Mouse (Mus musculus): ENCODE data around the gene Iqcg. TPM values are rescaled to one million over a fixed set of nuclear protein-coding genes. Genes with fewer than 3 reads are reported as not detected.

The Iqcg gene
- polyA plus RNA-seq (2014; fragmentation: Nextera tagmentation; extraction: Ambion mirVana), result 4.9 and 6.1 TPM in 2 replicates

GRCm38 (mm10) chr16:33056095-33056785 is at the start of gene Iqcg, which contains the start of gene Rpl35a:
Gene Iqcg, minus strand, starts transcription at chr16:33056218.
Gene Rpl35a, plus strand, starts transcription at chr16:33056453.
- peak within 1 kb of the TSS; percentile 78 for H3K4me2 ChIP-seq (ENCODE audit: low read length)
- DNase-seq (ENCODE audit: low spot score), result peak; percentile 95
- peaks cover 7% of the 10 kb centered on the region; the same call in 1 of the 2 replicates for H3K4me1 ChIP-seq (ENCODE audit: control insufficient read depth, insufficient read depth, low read length)
- H3K36me3 ChIP-seq (ENCODE audit: control insufficient read depth, insufficient read depth, low read length), result peaks cover 31% of the 10 kb centered on the region
- H3K9me3 ChIP-seq (replicated peaks; ENCODE audit: control insufficient read depth, low read length), result no peaks in the 10 kb centered on the region
- peak; percentile 94 for ATAC-seq
- H3K4me3 ChIP-seq (ENCODE audit: low read depth, low read length), result peak within 1 kb of the TSS; percentile 95
- H3K27me3 ChIP-seq (replicated peaks; ENCODE audit: control insufficient read depth, insufficient read depth, low read length), result no peaks in the 10 kb centered on the region
- H3K9ac ChIP-seq (ENCODE audit: low read length), result peak within 1 kb of the TSS; percentile 98
- WGBS, result under 1% methylated on average over 44 of the region's 47 CpGs
- peak within 1 kb of the TSS; percentile 92 for H3K27ac ChIP-seq (ENCODE audit: low read depth, low read length)

DNA sequence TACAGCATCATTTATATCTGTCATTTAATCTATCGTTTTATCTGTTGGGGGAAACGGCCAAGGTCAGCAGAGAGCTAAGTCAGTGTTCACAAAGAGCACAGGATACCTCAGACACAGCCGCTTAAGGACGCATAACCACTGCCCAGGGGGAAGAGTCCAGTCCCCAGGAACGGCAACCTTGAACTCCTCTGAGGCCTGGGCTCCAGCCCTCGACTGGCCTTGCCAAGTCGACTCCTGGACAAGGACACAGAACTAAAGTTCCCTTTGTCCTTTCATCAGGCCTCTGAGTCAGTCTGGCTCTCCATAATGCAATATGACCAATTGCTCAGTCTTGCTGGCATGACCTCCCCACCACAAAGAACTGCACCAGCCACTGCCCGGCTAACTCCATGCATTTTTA is 29.6 kb upstream of the Iqcg start:
- Histone ChIP-seq H3K4me1 (ENCODE audit: control insufficient read depth, insufficient read depth, low read length) (no peaks in the 10 kb centered on the region), H3K36me3 (ENCODE audit: control insufficient read depth, insufficient read depth, low read length) (peaks cover 33% of the 10 kb centered on the region), H3K27ac (ENCODE audit: low read depth, low read length) (no peak overlapping the region), H3K27me3 (replicated peaks; ENCODE audit: control insufficient read depth, insufficient read depth, low read length) (no peaks in the 10 kb centered on the region), H3K9me3 (replicated peaks; ENCODE audit: control insufficient read depth, low read length) (no peaks in the 10 kb centered on the region), H3K9ac (ENCODE audit: low read length) (no peak overlapping the region), H3K4me3 (ENCODE audit: low read depth, low read length) (no peak overlapping the region), H3K4me2 (ENCODE audit: low read length) (no peak overlapping the region)
- 85% methylated on average over 8 of the region's 8 CpGs for WGBS
- DNase-seq (ENCODE audit: low spot score) (no peak), ATAC-seq (no peak)

DNA sequence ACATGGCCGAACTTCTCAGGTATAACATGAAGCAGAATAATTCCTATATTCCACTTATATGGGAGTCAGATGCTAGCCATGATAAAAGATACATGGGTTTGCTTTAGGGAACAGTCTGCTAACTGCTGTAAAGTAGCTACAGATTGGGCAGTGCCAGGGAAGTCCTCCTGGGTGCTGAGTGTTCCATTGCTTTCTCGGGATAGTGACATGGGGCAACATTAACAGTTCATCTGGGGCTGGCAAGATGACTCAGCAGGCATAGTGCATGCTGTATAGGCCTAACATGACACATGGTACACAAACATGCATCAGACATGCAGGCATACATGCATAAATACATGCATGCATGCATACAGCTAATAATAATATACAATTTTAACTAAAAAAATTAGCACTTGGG is 28.0 kb upstream of the Iqcg start:
- DNase-seq (ENCODE audit: low spot score) (no peak), ATAC-seq (no peak)
- 94% methylated on average over 2 of the region's 2 CpGs for WGBS

GRCm38 (mm10) chr16:33082951-33083350 is 26.9 kb upstream of the Iqcg start:
- Histone ChIP-seq H3K9ac (ENCODE audit: low read length) (no peak overlapping the region), H3K36me3 (ENCODE audit: control insufficient read depth, insufficient read depth, low read length) (peaks cover 21% of the 10 kb centered on the region), H3K4me3 (ENCODE audit: low read depth, low read length) (no peak overlapping the region), H3K27ac (ENCODE audit: low read depth, low read length) (no peak overlapping the region), H3K9me3 (replicated peaks; ENCODE audit: control insufficient read depth, low read length) (no peaks in the 10 kb centered on the region), H3K27me3 (replicated peaks; ENCODE audit: control insufficient read depth, insufficient read depth, low read length) (no peaks in the 10 kb centered on the region), H3K4me1 (ENCODE audit: control insufficient read depth, insufficient read depth, low read length) (no peaks in the 10 kb centered on the region), H3K4me2 (ENCODE audit: low read length) (no peak overlapping the region)
- ATAC-seq (no peak), DNase-seq (ENCODE audit: low spot score) (no peak)
- 94% methylated on average over 6 of the region's 6 CpGs for WGBS

More for the DNA sequence above, 28.0 kb upstream of the Iqcg start:
- no peak overlapping the region for H3K4me2 ChIP-seq (ENCODE audit: low read length)
- no peaks in the 10 kb centered on the region for H3K9me3 ChIP-seq (replicated peaks; ENCODE audit: control insufficient read depth, low read length)
- H3K27me3 ChIP-seq (replicated peaks; ENCODE audit: control insufficient read depth, insufficient read depth, low read length), result no peaks in the 10 kb centered on the region
- no peak overlapping the region for H3K4me3 ChIP-seq (ENCODE audit: low read depth, low read length)
- no peak overlapping the region for H3K27ac ChIP-seq (ENCODE audit: low read depth, low read length)
- peaks cover 21% of the 10 kb centered on the region for H3K36me3 ChIP-seq (ENCODE audit: control insufficient read depth, insufficient read depth, low read length)
- no peak overlapping the region for H3K9ac ChIP-seq (ENCODE audit: low read length)
- H3K4me1 ChIP-seq (ENCODE audit: control insufficient read depth, insufficient read depth, low read length), result no peaks in the 10 kb centered on the region

DNA sequence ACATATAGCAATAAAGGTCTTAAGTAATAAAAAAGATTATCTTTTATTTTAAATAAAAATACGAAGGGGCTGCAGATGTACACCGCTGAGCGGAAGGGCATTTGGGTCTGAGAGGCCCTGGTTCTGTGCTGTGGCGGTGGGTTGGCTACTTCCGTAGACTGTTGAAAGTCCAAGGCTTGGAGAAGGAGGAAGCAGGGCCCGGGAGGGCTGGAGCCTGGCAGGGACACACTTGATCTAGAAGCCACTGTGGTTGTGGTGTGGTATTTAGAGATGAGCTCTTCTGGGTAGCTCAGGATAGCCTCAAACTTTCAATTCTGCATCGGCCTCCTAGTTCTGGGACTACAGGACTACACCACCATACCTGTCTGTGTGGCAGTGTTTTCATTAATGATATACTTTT is 24.0 kb upstream of the Iqcg start:
- Histone ChIP-seq H3K4me1 (ENCODE audit: control insufficient read depth, insufficient read depth, low read length) (no peaks in the 10 kb centered on the region), H3K27me3 (replicated peaks; ENCODE audit: control insufficient read depth, insufficient read depth, low read length) (no peaks in the 10 kb centered on the region), H3K4me3 (ENCODE audit: low read depth, low read length) (no peak overlapping the region), H3K9me3 (replicated peaks; ENCODE audit: control insufficient read depth, low read length) (no peaks in the 10 kb centered on the region), H3K9ac (ENCODE audit: low read length) (no peak overlapping the region), H3K36me3 (ENCODE audit: control insufficient read depth, insufficient read depth, low read length) (peaks cover 32% of the 10 kb centered on the region), H3K27ac (ENCODE audit: low read depth, low read length) (no peak overlapping the region), H3K4me2 (ENCODE audit: low read length) (no peak overlapping the region)
- DNase-seq (ENCODE audit: low spot score) (no peak), ATAC-seq (no peak)
- WGBS, result 96% methylated on average over 7 of the region's 7 CpGs

DNA sequence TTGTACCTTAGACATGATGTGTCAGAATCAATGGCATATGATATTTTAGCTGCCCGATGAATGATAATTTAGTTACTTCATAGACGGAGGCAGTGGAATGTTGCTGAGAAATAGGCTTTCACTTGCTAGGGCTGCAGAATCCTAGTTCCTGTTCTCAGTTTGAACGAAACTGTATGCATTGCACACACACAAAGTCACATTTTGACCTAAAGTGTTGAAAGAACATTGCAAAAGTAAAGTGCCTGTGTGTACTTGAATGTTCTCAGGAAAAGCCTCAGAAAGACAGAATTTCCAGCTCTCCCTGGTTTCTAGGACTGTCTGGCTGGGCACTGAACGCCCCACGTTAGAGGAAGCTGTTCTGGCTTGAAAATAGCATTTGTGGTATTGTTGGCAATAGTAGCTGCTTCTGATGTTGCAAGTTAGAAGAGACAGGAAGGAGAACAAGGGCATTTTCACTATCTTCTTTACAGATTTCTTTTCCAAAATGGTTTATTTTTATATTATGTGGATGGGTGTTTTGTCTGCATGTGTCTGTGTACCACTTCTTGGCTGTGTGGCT is 21.1 kb upstream of the Iqcg start:
- Histone ChIP-seq H3K4me3 (ENCODE audit: low read depth, low read length) (no peak overlapping the region), H3K27ac (ENCODE audit: low read depth, low read length) (no peak overlapping the region), H3K4me1 (ENCODE audit: control insufficient read depth, insufficient read depth, low read length) (no peaks in the 10 kb centered on the region), H3K36me3 (ENCODE audit: control insufficient read depth, insufficient read depth, low read length) (peaks cover 40% of the 10 kb centered on the region), H3K9me3 (replicated peaks; ENCODE audit: control insufficient read depth, low read length) (no peaks in the 10 kb centered on the region), H3K4me2 (ENCODE audit: low read length) (no peak overlapping the region), H3K27me3 (replicated peaks; ENCODE audit: control insufficient read depth, insufficient read depth, low read length) (no peaks in the 10 kb centered on the region), H3K9ac (ENCODE audit: low read length) (no peak overlapping the region)
- WGBS, result 95% methylated on average over 5 of the region's 5 CpGs
- DNase-seq (ENCODE audit: low spot score) (no peak), ATAC-seq (no peak)

- 83% methylated on average over 6 of the region's 6 CpGs for WGBS
These were observed 20.1 kb upstream of the Iqcg start for GRCm38 (mm10) chr16:33076078-33076477.

DNA sequence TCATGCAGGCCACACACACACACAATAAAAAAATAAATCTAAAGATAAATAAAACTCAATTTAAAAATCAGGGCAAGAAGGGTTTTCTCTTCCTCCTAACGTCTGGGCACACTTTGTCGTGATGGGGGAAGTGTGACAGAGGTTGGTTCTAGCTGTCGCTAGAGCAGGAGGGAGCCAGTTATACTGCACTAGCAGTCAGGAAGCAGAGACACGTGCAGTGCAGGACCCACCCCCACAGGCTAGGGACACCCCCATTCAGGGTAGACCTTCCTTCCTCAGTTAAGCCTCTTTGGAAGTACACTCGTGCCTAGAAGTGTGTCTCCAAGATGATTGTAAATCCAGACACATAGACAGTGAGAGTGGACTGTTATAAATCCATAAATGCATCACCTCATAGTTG is 18.9 kb upstream of the Iqcg start:
- Histone ChIP-seq H3K36me3 (ENCODE audit: control insufficient read depth, insufficient read depth, low read length) (peaks cover 44% of the 10 kb centered on the region), H3K4me2 (ENCODE audit: low read length) (no peak overlapping the region), H3K9me3 (replicated peaks; ENCODE audit: control insufficient read depth, low read length) (no peaks in the 10 kb centered on the region), H3K27me3 (replicated peaks; ENCODE audit: control insufficient read depth, insufficient read depth, low read length) (no peaks in the 10 kb centered on the region), H3K4me3 (ENCODE audit: low read depth, low read length) (no peak overlapping the region), H3K9ac (ENCODE audit: low read length) (no peak overlapping the region), H3K27ac (ENCODE audit: low read depth, low read length) (no peak overlapping the region), H3K4me1 (ENCODE audit: control insufficient read depth, insufficient read depth, low read length) (no peaks in the 10 kb centered on the region)
- DNase-seq (ENCODE audit: low spot score), result no peak
- no peak for ATAC-seq
- 89% methylated on average over 5 of the region's 5 CpGs for WGBS

More at GRCm38 (mm10) chr16:33076078-33076477, 20.1 kb upstream of the Iqcg start:
- Histone ChIP-seq H3K36me3 (ENCODE audit: control insufficient read depth, insufficient read depth, low read length) (peaks cover 40% of the 10 kb centered on the region), H3K9ac (ENCODE audit: low read length) (no peak overlapping the region), H3K4me3 (ENCODE audit: low read depth, low read length) (no peak overlapping the region), H3K27me3 (replicated peaks; ENCODE audit: control insufficient read depth, insufficient read depth, low read length) (no peaks in the 10 kb centered on the region), H3K27ac (ENCODE audit: low read depth, low read length) (no peak overlapping the region), H3K4me2 (ENCODE audit: low read length) (no peak overlapping the region), H3K9me3 (replicated peaks; ENCODE audit: control insufficient read depth, low read length) (no peaks in the 10 kb centered on the region), H3K4me1 (ENCODE audit: control insufficient read depth, insufficient read depth, low read length) (no peaks in the 10 kb centered on the region)
- no peak for DNase-seq (ENCODE audit: low spot score)
- no peak for ATAC-seq

DNA sequence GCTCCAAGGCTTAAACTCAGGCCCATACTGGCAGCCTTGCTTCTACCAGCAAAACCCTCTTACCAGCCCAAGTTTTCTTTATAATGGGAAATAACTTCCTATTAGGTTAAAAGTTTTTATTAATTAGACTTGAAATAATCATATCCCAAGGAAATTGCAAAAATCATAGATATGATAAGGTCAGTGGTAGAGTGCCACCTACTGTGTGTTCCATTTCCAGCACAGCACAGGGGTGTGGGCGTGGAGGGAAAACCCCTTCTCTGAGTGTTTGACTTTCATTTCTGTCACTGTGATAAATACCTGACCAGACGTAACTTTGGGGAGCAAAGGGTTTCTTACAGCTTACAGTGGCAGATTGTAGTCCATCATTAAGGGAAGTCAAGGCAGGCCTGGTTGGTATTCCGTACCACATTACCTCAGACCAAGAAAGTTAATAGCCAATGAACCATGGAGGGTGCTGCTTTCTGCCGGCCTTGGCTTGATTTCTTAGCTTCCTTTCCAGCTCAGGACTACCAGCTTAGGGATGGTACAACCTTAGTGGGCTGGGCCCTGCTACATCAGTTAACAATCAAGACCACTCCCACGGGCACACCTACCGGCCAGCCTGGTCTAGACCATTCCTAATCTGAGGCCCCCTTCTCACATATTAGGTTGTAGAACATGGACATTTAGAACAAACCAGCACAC is 17.0 kb upstream of the Iqcg start:
- no peaks in the 10 kb centered on the region for H3K27me3 ChIP-seq (replicated peaks; ENCODE audit: control insufficient read depth, insufficient read depth, low read length)
- no peak for DNase-seq (ENCODE audit: low spot score)
- no peaks in the 10 kb centered on the region for H3K9me3 ChIP-seq (replicated peaks; ENCODE audit: control insufficient read depth, low read length)

More for the DNA sequence above, 17.0 kb upstream of the Iqcg start:
- H3K27ac ChIP-seq (ENCODE audit: low read depth, low read length), result no peak overlapping the region
- WGBS, result 85% methylated on average over 6 of the region's 6 CpGs
- ATAC-seq, result no peak
- H3K36me3 ChIP-seq (ENCODE audit: control insufficient read depth, insufficient read depth, low read length), result peaks cover 40% of the 10 kb centered on the region
- H3K4me1 ChIP-seq (ENCODE audit: control insufficient read depth, insufficient read depth, low read length), result no peaks in the 10 kb centered on the region
- no peak overlapping the region for H3K4me2 ChIP-seq (ENCODE audit: low read length)
- H3K9ac ChIP-seq (ENCODE audit: low read length), result no peak overlapping the region
- no peak overlapping the region for H3K4me3 ChIP-seq (ENCODE audit: low read depth, low read length)

Measured in forebrain, embryonic 14.5 days (tissue).